Mouse (Mus musculus) neural tube, embryonic 13.5 days (tissue): ENCODE data around the gene Hspa2. TPM values are rescaled to one million over a fixed set of nuclear protein-coding genes. Genes with fewer than 3 reads are reported as not detected.
A peak's percentile ranks its signal among the peaks of the same experiment; 100 is the strongest.
"Not testable (repeated sequence)": the region's sequence is repeated elsewhere in the genome, so short reads cannot be mapped to it uniquely, and the experiment has no call there.

Source experiments
- ATAC-seq: fragments of 200-750 bp; cut with Nextera tagmentation; 2 replicates; pipeline ENCODE4 v1.8.0; 2017; ENCODE audit warnings: low read depth, mild to moderate bottlenecking, moderate TSS enrichment, moderate library complexity
- H3K27ac ChIP-seq: fragments of 300-500 bp; sonication (generic); replicated peaks from 2 replicates; pipeline ENCODE4 v1.5.1; 2015; ENCODE audit warnings: moderate library complexity, mild to moderate bottlenecking, inconsistent platforms
- H3K27me3 ChIP-seq: fragments of 300-500 bp; sonication (generic); 2 replicates; pipeline ENCODE4 v1.6.1; 2015; ENCODE audit warnings: mild to moderate bottlenecking, inconsistent platforms
- H3K36me3 ChIP-seq: fragments of 300-500 bp; sonication (generic); 2 replicates; pipeline ENCODE4 v1.6.1; 2015; ENCODE audit warnings: mild to moderate bottlenecking, inconsistent platforms
- H3K4me1 ChIP-seq: fragments of 300-500 bp; sonication (generic); replicated peaks from 2 replicates; pipeline ENCODE4 v1.6.1; 2015; ENCODE audit warnings: inconsistent platforms
- H3K4me2 ChIP-seq: fragments of 300-500 bp; sonication (generic); 2 replicates; pipeline ENCODE4 v1.6.1; 2015; ENCODE audit warnings: inconsistent platforms, mild to moderate bottlenecking, moderate library complexity
- H3K4me3 ChIP-seq: fragments of 300-500 bp; sonication (generic); 2 replicates; pipeline ENCODE4 v1.5.1; 2015; ENCODE audit warnings: mild to moderate bottlenecking, inconsistent platforms
- H3K9ac ChIP-seq: fragments of 300-500 bp; sonication (generic); 2 replicates; pipeline ENCODE4 v1.6.1; 2015; ENCODE audit warnings: moderate library complexity, mild to moderate bottlenecking, inconsistent platforms
- H3K9me3 ChIP-seq: fragments of 300-500 bp; sonication (generic); 2 replicates; pipeline ENCODE4 v1.6.1; 2016; ENCODE audit warnings: inconsistent platforms
- WGBS: fragments of 180-500 bp; shearing (Covaris S2); methylation state at CpG from one replicate; pipeline ENCODE4 v1.1.7; 2015; 5-methylcytosine and 5-hydroxymethylcytosine counted together
- polyA plus RNA-seq: library from polyadenylated mRNA; unstranded; fragments of >200 nt; fragmentation: Nextera tagmentation; extraction: Ambion mirVana; gene quantifications from 2 replicates; pipeline ENCODE4 v1.2.1, GENCODE M21; 2015

Gene Hspa2
- polyA plus RNA-seq, 1 experiment from 2014 or later: 4.6 TPM

DNA sequence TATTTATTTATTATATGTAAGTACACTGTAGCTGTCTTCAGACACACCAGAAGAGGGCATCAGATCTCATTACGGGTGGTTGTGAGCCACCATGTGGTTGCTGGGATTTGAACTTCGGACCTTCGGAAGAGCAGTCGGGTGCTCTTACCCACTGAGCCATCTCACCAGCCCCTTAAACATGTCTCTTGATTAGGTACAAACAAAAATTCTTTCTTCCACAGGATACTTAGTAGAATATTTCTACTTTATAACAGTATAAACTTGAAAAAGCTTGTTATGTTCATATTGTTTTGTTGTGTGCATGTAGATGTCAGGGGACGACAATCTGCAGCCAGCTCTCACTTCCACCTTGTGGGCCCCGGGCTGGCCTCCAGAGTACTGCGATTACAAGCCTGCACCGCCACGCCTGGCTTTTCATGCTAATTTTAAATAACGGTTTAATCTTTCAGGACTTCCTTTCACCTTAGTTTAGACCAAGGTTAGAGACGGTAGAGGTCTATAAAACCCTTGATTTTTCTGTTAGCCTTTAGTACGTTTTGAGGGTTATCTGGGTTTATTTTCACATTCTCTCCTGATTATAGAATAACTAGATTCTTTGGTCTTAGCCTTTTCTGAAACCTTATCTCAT, 11.5 kb downstream of the Hspa2 start:
- Histone ChIP-seq H3K4me1 (peaks cover 7% of the 10 kb centered on the region; the same call in 1 of the 2 replicates), H3K27me3 (peaks cover 26% of the 10 kb centered on the region), H3K9ac (no peak overlapping the region), H3K9me3 (no peaks in the 10 kb centered on the region), H3K36me3 (no peaks in the 10 kb centered on the region), H3K4me3 (no peak overlapping the region), H3K27ac (no peak overlapping the region), H3K4me2 (no peak overlapping the region)
- WGBS: 88% methylated on average over 12 of the region's 12 CpGs
- no peak for ATAC-seq

- H3K27me3 ChIP-seq: peaks cover 26% of the 10 kb centered on the region
- ATAC-seq: peak; percentile 50; the same call in 1 of the 2 replicates
- H3K36me3 ChIP-seq: no peaks in the 10 kb centered on the region
- WGBS: 1% methylated on average over 37 of the region's 37 CpGs
- H3K9me3 ChIP-seq: no peaks in the 10 kb centered on the region
- H3K4me2 ChIP-seq: peak within 1 kb of the TSS; percentile 70
- H3K4me1 ChIP-seq: peaks cover 7% of the 10 kb centered on the region; the same call in 1 of the 2 replicates
- H3K27ac ChIP-seq: no peak within 1 kb of the TSS
- peak within 1 kb of the TSS; percentile 49; the same call in 1 of the 2 replicates for H3K9ac ChIP-seq
- peak within 1 kb of the TSS; percentile 38 for H3K4me3 ChIP-seq
Observed at GRCm38 (mm10) chr12:76417433-76417854, 13.5 kb downstream of the Hspa2 start, which contains the start of gene Ppp1r36. Ppp1r36 (plus strand) TSS chr12:76417538.

GRCm38 (mm10) chr12:76418346-76418745, 14.4 kb downstream of the Hspa2 start:
- H3K36me3 ChIP-seq: no peaks in the 10 kb centered on the region
- peaks cover 7% of the 10 kb centered on the region; the same call in 1 of the 2 replicates for H3K4me1 ChIP-seq
- no peak overlapping the region for H3K27ac ChIP-seq
- peaks cover 26% of the 10 kb centered on the region for H3K27me3 ChIP-seq
- H3K9ac ChIP-seq: no peak overlapping the region
- H3K4me3 ChIP-seq: no peak overlapping the region
- 92% methylated on average over 5 of the region's 5 CpGs for WGBS
- H3K9me3 ChIP-seq: no peaks in the 10 kb centered on the region
- no peak overlapping the region for H3K4me2 ChIP-seq
- no peak for ATAC-seq

DNA sequence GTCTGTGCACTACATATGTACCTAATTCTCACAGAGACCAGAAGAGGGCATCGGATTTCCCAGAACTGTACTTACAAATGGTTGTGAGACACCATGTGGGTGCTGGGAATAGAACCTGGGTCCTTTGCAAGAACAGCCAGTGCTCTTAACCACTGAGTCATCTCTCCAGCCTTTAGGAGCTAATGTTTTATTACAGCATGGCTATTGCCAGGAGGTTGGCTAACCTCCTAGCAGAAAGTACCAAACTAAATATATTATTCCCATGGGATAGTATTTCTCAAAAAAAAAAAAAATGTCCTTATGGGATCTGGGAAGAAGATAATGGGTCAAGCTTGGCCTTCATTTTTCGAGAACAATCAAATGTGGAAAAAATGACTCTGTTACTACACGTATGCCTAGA, 21.3 kb downstream of the Hspa2 start:
- no peak for ATAC-seq
- H3K9ac ChIP-seq: no peak overlapping the region
- H3K36me3 ChIP-seq: no peaks in the 10 kb centered on the region
- WGBS: 93% methylated on average over 3 of the region's 3 CpGs
- no peaks in the 10 kb centered on the region for H3K9me3 ChIP-seq
- 0 out of 2 replicates have a peak, but pooled peaks cover 3% of the 10 kb centered on the region for H3K4me1 ChIP-seq
- no peak overlapping the region for H3K4me3 ChIP-seq
- no peak overlapping the region for H3K4me2 ChIP-seq
- H3K27me3 ChIP-seq: 0 out of 2 replicates have a peak, but pooled peaks cover 10% of the 10 kb centered on the region
- H3K27ac ChIP-seq: no peak overlapping the region

- Histone ChIP-seq H3K4me2 (no peak overlapping the region), H3K9me3 (no peaks in the 10 kb centered on the region), H3K9ac (no peak overlapping the region), H3K4me1 (0 out of 2 replicates have a peak, but pooled peaks cover 3% of the 10 kb centered on the region), H3K4me3 (no peak overlapping the region), H3K27me3 (0 out of 2 replicates have a peak, but pooled peaks cover 10% of the 10 kb centered on the region), H3K36me3 (no peaks in the 10 kb centered on the region), H3K27ac (no peak overlapping the region)
- 56% methylated on average over 5 of the region's 5 CpGs for WGBS
- ATAC-seq: no peak
Observed at GRCm38 (mm10) chr12:76427546-76427945, 23.6 kb downstream of the Hspa2 start.

GRCm38 (mm10) chr12:76430879-76431406, 27.0 kb downstream of the Hspa2 start:
- H3K4me2 ChIP-seq: no peak overlapping the region
- ATAC-seq: no peak
- no peaks in the 10 kb centered on the region for H3K36me3 ChIP-seq
- H3K27ac ChIP-seq: no peak overlapping the region
- 53% methylated on average over 5 of the region's 5 CpGs for WGBS
- H3K4me3 ChIP-seq: no peak overlapping the region
- no peak overlapping the region for H3K9ac ChIP-seq
- H3K4me1 ChIP-seq: peaks cover 7% of the 10 kb centered on the region; the same call in 1 of the 2 replicates
- no peaks in the 10 kb centered on the region for H3K9me3 ChIP-seq
- H3K27me3 ChIP-seq: peaks cover 29% of the 10 kb centered on the region

- H3K4me2 ChIP-seq: no peak overlapping the region
- WGBS: 89% methylated on average over 6 of the region's 6 CpGs
- peaks cover 33% of the 10 kb centered on the region for H3K27me3 ChIP-seq
- H3K4me1 ChIP-seq: peaks cover 7% of the 10 kb centered on the region; the same call in 1 of the 2 replicates
- no peaks in the 10 kb centered on the region for H3K9me3 ChIP-seq
- ATAC-seq: no peak
- H3K36me3 ChIP-seq: no peaks in the 10 kb centered on the region
- H3K27ac ChIP-seq: no peak overlapping the region
- no peak overlapping the region for H3K4me3 ChIP-seq
- no peak overlapping the region for H3K9ac ChIP-seq
Observed at GRCm38 (mm10) chr12:76431431-76431830, 27.5 kb downstream of the Hspa2 start.

- peaks cover 5% of the 10 kb centered on the region; the same call in 1 of the 2 replicates for H3K4me1 ChIP-seq
- no peak overlapping the region for H3K4me2 ChIP-seq
- H3K9me3 ChIP-seq: no peaks in the 10 kb centered on the region
- no peaks in the 10 kb centered on the region for H3K36me3 ChIP-seq
- H3K27ac ChIP-seq: no peak overlapping the region
- H3K9ac ChIP-seq: no peak overlapping the region
- ATAC-seq: no peak
- peaks cover 24% of the 10 kb centered on the region for H3K27me3 ChIP-seq
- 43% methylated on average over 7 of the region's 7 CpGs for WGBS
- H3K4me3 ChIP-seq: no peak overlapping the region
Observed at GRCm38 (mm10) chr12:76434111-76434510, 30.1 kb downstream of the Hspa2 start.

- no peak for ATAC-seq
Observed at GRCm38 (mm10) chr12:76435084-76435483, 31.1 kb downstream of the Hspa2 start.

GRCm38 (mm10) chr12:76435549-76435948, 31.6 kb downstream of the Hspa2 start:
- no peak overlapping the region for H3K4me3 ChIP-seq
- peak overlapping the region; percentile 51; the same call in 1 of the 2 replicates for H3K4me2 ChIP-seq
- peaks cover 24% of the 10 kb centered on the region for H3K27me3 ChIP-seq
- H3K4me1 ChIP-seq: peaks cover 5% of the 10 kb centered on the region; the same call in 1 of the 2 replicates
- no peak for ATAC-seq
- no peak overlapping the region for H3K9ac ChIP-seq
- no peaks in the 10 kb centered on the region for H3K36me3 ChIP-seq
- H3K9me3 ChIP-seq: no peaks in the 10 kb centered on the region
- H3K27ac ChIP-seq: no peak overlapping the region
- whole genome bisulfite sequencing: 42% methylated on average over 8 of the region's 8 CpGs

More at GRCm38 (mm10) chr12:76435084-76435483, 31.1 kb downstream of the Hspa2 start:
- Histone ChIP-seq H3K9me3 (no peaks in the 10 kb centered on the region), H3K9ac (peak overlapping the region; percentile 58), H3K4me1 (peaks cover 5% of the 10 kb centered on the region; the same call in 1 of the 2 replicates), H3K4me2 (peak overlapping the region; percentile 51), H3K27me3 (peaks cover 24% of the 10 kb centered on the region), H3K4me3 (peak overlapping the region; percentile 30), H3K27ac (no peak overlapping the region), H3K36me3 (no peaks in the 10 kb centered on the region)
- WGBS: 5% methylated on average over 17 of the region's 17 CpGs

DNA sequence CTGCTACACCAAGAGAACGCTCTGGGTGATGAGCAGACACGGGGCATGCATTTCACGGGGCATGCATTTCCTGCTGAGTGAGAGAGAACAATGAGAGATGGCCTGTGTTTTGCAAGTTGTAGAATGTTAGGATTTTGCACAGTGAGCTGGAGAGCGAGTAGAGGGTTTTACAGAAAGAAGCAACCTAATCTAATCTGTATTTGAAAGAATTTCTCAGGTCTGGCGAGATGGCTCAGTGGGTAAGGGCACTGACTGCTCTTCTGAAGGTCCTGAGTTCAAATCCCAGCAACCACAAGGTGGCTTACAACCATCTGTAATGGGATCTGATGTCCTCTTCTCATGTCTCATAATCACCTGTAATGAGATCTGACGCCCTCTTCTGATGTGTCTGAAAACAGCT, 39.5 kb downstream of the Hspa2 start:
- not testable (repeated sequence) for H3K9me3 ChIP-seq, H3K27me3 ChIP-seq
- 81% methylated on average over 6 of the region's 6 CpGs for WGBS

GRCm38 (mm10) chr12:76444359-76444772, 40.4 kb downstream of the Hspa2 start:
- Histone ChIP-seq H3K9me3 (no peaks in the 10 kb centered on the region), H3K27ac (no peak overlapping the region), H3K9ac (no peak overlapping the region), H3K4me1 (no peaks in the 10 kb centered on the region), H3K4me2 (no peak overlapping the region), H3K36me3 (no peaks in the 10 kb centered on the region), H3K27me3 (no peaks in the 10 kb centered on the region), H3K4me3 (no peak overlapping the region)
- ATAC-seq: no peak
- 70% methylated on average over 10 of the region's 10 CpGs for WGBS

More for the DNA sequence above, 39.5 kb downstream of the Hspa2 start:
- not testable (repeated sequence) for H3K36me3 ChIP-seq, H3K4me1 ChIP-seq, H3K4me3 ChIP-seq, H3K4me2 ChIP-seq, H3K27ac ChIP-seq, H3K9ac ChIP-seq, ATAC-seq
